Mouse (Mus musculus): ENCODE measurements at regions not wholly inside any gene's neighbourhood (a gene's known extent, or its start where the extent isn't known, plus 50 kb on each side); places are given as distances from the start of the nearest gene placed in this dataset.

DNA sequence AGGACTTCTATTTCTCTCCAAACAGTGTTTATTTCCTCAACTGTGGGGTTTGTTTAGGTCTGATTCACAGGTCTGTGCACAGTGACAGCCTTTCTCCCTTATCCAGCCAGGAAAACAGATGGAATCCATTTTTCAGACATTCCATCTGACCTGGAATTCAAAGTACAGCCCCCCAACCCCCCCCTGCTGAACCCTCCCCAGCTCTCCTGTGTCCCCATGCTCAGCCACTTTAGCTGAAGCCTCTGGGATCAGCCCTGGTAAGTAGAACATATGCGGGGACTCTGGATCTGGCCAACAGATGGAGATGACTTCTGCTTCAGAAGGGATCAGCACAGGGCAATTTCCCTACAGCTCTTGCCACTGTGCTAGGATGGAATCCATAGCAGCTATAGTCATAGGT lies 674.2 kb downstream of the Fat4 start:
- DNase-seq (ENCODE audit: low read depth, low spot score), result no peak

GRCm38 (mm10) chr3:39571444-39572237 lies 684.9 kb downstream of the Fat4 start:
- DNase-seq (ENCODE audit: low read depth, low spot score), result no peak

DNA sequence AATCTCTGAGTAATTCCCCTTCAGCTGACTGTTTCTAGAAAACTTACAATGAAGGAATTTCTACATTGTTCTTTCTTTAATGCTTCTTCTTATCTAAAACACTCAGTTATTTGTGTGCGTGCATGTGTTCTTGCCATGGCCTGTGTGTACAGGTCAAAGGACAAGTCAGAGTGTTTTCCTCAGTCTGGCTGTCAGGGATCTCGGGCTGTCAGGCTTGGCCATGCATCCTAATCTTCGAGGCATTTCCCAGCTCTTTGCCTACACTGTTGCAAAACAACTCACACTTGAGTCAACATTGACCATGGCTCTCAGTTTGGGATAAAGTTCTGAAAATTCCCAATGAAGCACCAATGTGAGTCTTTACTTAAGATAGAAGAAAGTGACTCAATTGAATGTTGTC lies 688.5 kb downstream of the Fat4 start:
- no peak for DNase-seq (ENCODE audit: low read depth, low spot score)

GRCm38 (mm10) chr3:39591312-39591711 lies 704.6 kb downstream of the Fat4 start:
- DNase-seq (ENCODE audit: low read depth, low spot score), result no peak

GRCm38 (mm10) chr3:39592349-39593117 lies 705.8 kb downstream of the Fat4 start:
- no peak for DNase-seq (ENCODE audit: low read depth, low spot score)

GRCm38 (mm10) chr3:39609937-39610336 lies 723.2 kb downstream of the Fat4 start:
- no peak for DNase-seq (ENCODE audit: low read depth, low spot score)

DNA sequence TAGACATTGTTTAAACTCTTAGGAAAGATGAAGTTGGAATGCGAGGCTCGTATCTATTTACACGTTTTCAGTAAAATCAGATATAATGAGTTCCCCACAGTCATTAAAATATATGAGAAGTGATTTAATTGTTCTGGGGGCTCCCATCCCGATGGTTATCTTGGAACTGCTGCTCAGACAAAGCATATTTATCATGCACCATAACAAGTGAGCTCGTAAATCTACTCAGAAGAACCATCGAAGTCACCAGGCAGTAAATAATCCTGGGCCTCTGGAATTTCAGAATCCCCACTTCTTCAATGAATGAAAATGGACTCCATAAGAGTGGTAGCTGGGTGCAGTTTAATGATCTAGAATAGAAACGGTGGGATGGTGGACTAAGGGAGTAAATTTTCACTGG lies 725.7 kb downstream of the Fat4 start:
- DNase-seq (ENCODE audit: low read depth, low spot score), result no peak

DNA sequence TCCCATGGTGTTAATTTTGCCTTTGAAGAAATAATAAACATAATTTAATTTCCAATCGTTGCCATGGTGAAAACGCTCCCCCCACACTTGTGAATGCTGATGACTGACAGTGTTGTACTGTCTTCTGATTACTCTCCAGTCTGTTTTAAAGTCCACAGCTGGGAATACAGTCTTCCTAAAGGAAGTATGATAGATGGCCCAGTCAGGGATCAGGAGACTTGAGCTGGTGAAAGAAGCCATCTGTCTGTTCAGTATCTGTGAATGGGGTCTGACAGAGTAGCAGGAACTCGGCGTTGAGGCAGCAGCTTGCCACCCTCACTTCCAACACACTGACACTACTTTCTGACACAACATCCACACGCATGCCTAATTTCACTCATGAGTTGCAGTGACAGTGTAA lies 751.2 kb downstream of the Fat4 start:
- DNase-seq (ENCODE audit: low read depth, low spot score), result no peak

- DNase-seq (ENCODE audit: low read depth, low spot score), result no peak
Observed at GRCm38 (mm10) chr3:39643194-39643593, 756.5 kb downstream of the Fat4 start.

DNA sequence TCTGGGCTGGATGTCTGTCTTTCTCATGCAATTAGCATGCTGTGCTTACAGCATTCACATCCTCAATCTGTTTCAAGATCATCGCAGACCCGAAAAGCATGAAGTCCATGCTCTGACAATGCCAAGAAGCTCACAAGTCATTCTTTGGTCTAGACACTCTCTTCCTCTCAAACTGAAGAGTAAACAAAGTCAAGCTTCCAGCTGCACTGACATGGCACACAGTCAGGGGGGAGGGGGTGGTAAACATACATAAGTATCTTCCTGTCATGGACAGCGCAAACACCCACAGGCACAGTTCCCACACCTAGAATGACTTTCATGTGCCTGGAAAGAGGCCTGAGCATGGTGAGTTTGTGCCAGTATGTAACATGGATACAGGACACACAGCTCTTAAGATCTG lies 780.1 kb downstream of the Fat4 start:
- no peak for DNase-seq (ENCODE audit: low read depth, low spot score)

GRCm38 (mm10) chr3:39669145-39669544 lies 782.4 kb downstream of the Fat4 start:
- DNase-seq (ENCODE audit: low read depth, low spot score), result no peak

DNA sequence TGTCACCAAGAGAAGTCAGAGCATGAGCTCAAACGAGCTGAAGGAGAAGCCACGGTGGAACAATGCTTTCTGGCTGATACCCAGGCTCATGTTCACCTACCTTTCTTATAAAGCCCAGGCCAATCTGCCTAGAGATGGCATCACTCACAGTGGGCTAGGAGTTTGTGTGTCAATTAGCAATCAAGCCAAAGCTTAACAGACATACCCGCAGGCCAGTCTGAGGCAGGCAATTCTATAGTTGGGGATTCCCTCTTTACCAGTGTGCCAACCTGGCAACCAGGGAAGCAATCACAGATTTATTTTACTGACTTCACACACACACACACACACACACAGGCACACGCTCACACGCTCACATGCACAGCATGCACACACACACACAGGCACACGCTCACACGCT lies 787.3 kb downstream of the Fat4 start:
- no peak for DNase-seq (ENCODE audit: low read depth, low spot score)

- DNase-seq (ENCODE audit: low read depth, low spot score), result no peak
Observed at GRCm38 (mm10) chr3:39674927-39675326, 788.2 kb downstream of the Fat4 start.

GRCm38 (mm10) chr3:39705610-39706009 lies 818.9 kb downstream of the Fat4 start:
- DNase-seq (ENCODE audit: low read depth, low spot score), result peak; percentile 32

GRCm38 (mm10) chr3:39712795-39713709 lies 818.0 kb upstream of the Intu start:
- no peak for DNase-seq (ENCODE audit: low read depth, low spot score)

DNA sequence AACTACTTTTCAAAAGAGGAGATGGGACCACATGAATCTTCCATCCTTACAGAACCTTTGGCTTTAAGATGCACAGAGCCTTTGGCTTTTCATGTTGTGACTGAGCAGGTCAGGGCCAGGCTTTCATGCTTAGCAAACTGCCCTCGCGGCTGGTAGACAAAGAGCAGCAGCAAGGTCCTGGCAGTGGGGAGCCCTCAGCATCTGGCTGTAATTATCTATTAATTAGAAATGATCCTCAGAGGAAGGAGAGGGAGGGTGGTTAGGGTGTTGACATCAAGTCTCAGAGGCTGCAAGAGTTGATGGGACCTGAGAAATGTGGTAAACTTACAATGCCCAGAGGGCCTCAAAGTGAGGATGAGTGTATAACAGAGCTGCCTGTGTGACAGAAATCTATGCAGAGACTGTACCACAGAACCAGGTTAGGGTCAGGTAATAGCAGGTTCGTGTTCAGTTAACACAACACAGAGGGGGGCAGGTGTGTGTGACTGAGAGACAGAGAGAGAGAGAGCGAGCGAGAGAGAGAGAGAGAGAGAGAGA lies 817.0 kb upstream of the Intu start:
- no peak for DNase-seq (ENCODE audit: low read depth, low spot score)

- DNase-seq (ENCODE audit: low read depth, low spot score), result no peak
Observed at GRCm38 (mm10) chr3:39718946-39719545, 812.0 kb upstream of the Intu start.

DNA sequence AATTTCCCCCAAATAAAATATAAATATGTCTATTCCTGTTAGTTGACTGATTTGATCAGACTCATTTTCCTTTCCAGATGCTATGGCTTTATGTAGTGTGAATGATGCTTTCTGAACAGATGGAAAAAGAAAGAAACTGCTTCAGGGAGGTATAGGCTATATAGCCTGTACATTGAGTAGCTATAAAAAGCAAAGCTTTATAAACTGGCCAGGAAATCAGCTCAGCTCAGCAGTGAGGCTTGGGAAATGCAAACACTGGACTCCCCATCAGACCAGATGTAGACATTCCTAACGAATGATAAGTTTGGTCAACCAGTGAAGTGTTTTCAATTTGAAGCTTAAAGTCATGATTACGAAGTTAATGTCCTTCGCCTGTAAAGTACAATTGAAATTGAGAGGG lies 805.3 kb upstream of the Intu start:
- DNase-seq (ENCODE audit: low read depth, low spot score), result no peak

DNA sequence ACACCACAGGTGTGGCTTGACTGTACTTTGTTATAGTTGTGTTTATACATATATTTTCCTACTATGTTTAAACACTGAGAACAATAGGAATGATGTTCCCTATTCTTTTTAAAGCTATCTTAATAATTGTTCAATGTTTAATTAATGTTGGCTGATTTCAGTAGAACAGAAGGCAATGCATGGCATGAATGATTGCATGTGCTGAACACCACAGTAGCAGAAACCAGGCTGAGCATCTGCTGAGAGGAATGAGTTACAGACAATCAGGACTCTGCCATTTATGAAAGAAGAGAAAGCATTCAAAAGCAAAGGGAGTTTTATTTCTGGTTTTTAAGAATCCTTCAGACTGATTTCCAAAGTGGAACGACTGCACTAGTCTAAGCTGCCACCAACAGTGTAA lies 794.4 kb upstream of the Intu start:
- no peak for DNase-seq (ENCODE audit: low read depth, low spot score)

- DNase-seq (ENCODE audit: low read depth, low spot score), result no peak
Observed at GRCm38 (mm10) chr3:39745947-39746346, 785.1 kb upstream of the Intu start.

DNA sequence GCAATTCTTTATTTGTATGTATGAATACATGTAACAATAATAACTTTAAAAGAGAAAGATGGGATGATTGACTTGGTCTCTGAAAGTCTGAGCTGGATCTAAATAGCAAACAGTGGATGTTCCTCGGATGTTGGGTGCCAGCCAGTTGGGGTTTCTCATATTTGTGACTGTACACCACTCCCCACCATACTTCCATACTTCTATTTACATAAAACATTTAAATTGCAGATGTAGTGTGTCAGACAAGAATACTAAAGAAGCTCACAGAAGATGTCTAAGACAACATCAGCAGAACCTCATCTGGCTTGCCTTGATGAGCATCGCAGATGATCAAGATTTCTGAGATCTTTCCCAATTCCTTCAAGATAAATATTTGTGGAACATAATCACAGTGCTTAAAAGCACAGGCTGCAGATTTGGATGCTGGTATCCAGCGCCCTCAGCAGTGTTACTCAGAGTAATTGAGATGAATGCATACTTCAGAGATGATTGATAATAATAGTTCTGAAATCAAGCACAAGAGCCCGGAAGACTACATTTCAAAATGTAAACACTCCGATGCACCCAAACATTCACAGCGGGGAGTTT lies 762.0 kb upstream of the Intu start:
- DNase-seq (ENCODE audit: low read depth, low spot score), result no peak
